Mouse (Mus musculus) lung, embryonic 14.5 days (tissue): ENCODE measurements around the gene Stk24. TPM values are rescaled to one million over a fixed set of nuclear protein-coding genes. Genes with fewer than 3 reads are reported as not detected.
A peak's percentile ranks its signal among the peaks of the same experiment; 100 is the strongest.

Experiments
- ATAC-seq: fragments of 200-750 bp; cut with Nextera tagmentation; 2 replicates; pipeline ENCODE4 v1.8.0; 2017; ENCODE audit warnings: mild to moderate bottlenecking, moderate TSS enrichment, moderate library complexity; ENCODE audit not compliant: insufficient read depth
- DNase-seq: peaks from one replicate; pipeline ENCODE4 v3.0.0-alpha.2; 2015
- H3K27ac ChIP-seq: fragments of 300-500 bp; sonication (generic); 2 replicates; pipeline ENCODE4 v1.5.1; 2014; ENCODE audit warnings: low read depth, mild to moderate bottlenecking, moderate library complexity
- H3K27me3 ChIP-seq: fragments of 300-500 bp; sonication (generic); 2 replicates; pipeline ENCODE4 v1.6.1; 2014; ENCODE audit warnings: low read length, control low read depth; ENCODE audit not compliant: insufficient read depth
- H3K36me3 ChIP-seq: fragments of 300-500 bp; sonication (generic); 2 replicates; pipeline ENCODE4 v1.6.1; 2014; ENCODE audit warnings: control low read depth; ENCODE audit not compliant: insufficient read depth
- H3K4me1 ChIP-seq: fragments of 300-500 bp; sonication (generic); 2 replicates; pipeline ENCODE4 v1.6.1; 2014; ENCODE audit warnings: antibody characterized with exemption, control low read depth; ENCODE audit not compliant: insufficient read depth
- H3K4me2 ChIP-seq: fragments of 300-500 bp; sonication (generic); 2 replicates; pipeline ENCODE4 v1.6.1; 2014; ENCODE audit warnings: mild to moderate bottlenecking
- H3K4me3 ChIP-seq: fragments of 300-500 bp; sonication (generic); 2 replicates; pipeline ENCODE4 v1.5.1; 2014; ENCODE audit warnings: low read depth, low read length
- H3K9ac ChIP-seq: fragments of 300-500 bp; sonication (generic); 2 replicates; pipeline ENCODE4 v1.6.1; 2014
- H3K9me3 ChIP-seq: fragments of 300-500 bp; sonication (generic); 2 replicates; pipeline ENCODE4 v1.6.1; 2016; ENCODE audit warnings: low read depth, low read length, control low read depth
- CTCF ChIP-seq: IDR thresholded peaks from 2 replicates; pipeline ENCODE4 v1.5.1; 2016; ENCODE audit warnings: antibody characterized with exemption, low read depth
- WGBS: fragments of 180-500 bp; shearing (Covaris S2); extraction: QIAGEN DNeasy Blood & Tissue Kit; methylation state at CpG from one replicate; pipeline ENCODE4 v1.1.7; 2014; 5-methylcytosine and 5-hydroxymethylcytosine counted together
- polyA plus RNA-seq: library from polyadenylated mRNA; unstranded; fragments of >200 nt; fragmentation: Nextera tagmentation; extraction: Ambion mirVana; gene quantifications from 2 replicates; pipeline ENCODE4 v1.2.1, GENCODE M21; 2014

Gene Stk24
- polyA plus RNA-seq, 1 experiment from 2014 or later: 50.3 TPM

GRCm38 (mm10) chr14:121369385-121369784 lies 10.4 kb downstream of the Stk24 start:
- ATAC-seq (no peak), DNase-seq (no peak)
- Histone ChIP-seq H3K9me3 (no peaks in the 10 kb centered on the region), H3K27me3 (no peaks in the 10 kb centered on the region), H3K36me3 (peaks cover 11% of the 10 kb centered on the region; the same call in 1 of the 2 replicates), H3K27ac (no peak overlapping the region), H3K4me2 (no peak overlapping the region), H3K4me1 (peaks cover 42% of the 10 kb centered on the region), H3K9ac (no peak overlapping the region), H3K4me3 (no peak overlapping the region)
- 64% methylated on average over 5 of the region's 5 CpGs for WGBS
- no peak for TF ChIP-seq CTCF

- H3K4me3 ChIP-seq: no peak overlapping the region
- DNase-seq: no peak
- no peaks in the 10 kb centered on the region for H3K9me3 ChIP-seq
- no peak for TF ChIP-seq CTCF
- peaks cover 11% of the 10 kb centered on the region; the same call in 1 of the 2 replicates for H3K36me3 ChIP-seq
- H3K4me1 ChIP-seq: peaks cover 38% of the 10 kb centered on the region
- no peaks in the 10 kb centered on the region for H3K27me3 ChIP-seq
- 53% methylated on average over 4 of the region's 4 CpGs for WGBS
- ATAC-seq: no peak
- no peak overlapping the region for H3K9ac ChIP-seq
- peak overlapping the region; percentile 74 for H3K27ac ChIP-seq
- 0 out of 2 replicates have a peak overlapping the region, but pooled peaks have one; percentile 20 for H3K4me2 ChIP-seq
These were observed 11.6 kb downstream of the Stk24 start for GRCm38 (mm10) chr14:121368108-121368705.

- DNase-seq: peak; percentile 29
- Histone ChIP-seq H3K4me2 (peak overlapping the region; percentile 42), H3K4me1 (peaks cover 50% of the 10 kb centered on the region), H3K4me3 (no peak overlapping the region), H3K27ac (peak overlapping the region; percentile 44), H3K27me3 (no peaks in the 10 kb centered on the region), H3K9me3 (no peaks in the 10 kb centered on the region), H3K9ac (0 out of 2 replicates have a peak overlapping the region, but pooled peaks have one; percentile 11), H3K36me3 (peaks cover 13% of the 10 kb centered on the region; the same call in 1 of the 2 replicates)
- WGBS: 41% methylated on average over 17 of the region's 17 CpGs
- ATAC-seq: peak; percentile 42
- no peak for TF ChIP-seq CTCF
These were observed 13.7 kb downstream of the Stk24 start for GRCm38 (mm10) chr14:121365991-121366728.

GRCm38 (mm10) chr14:121365390-121365789 lies 14.4 kb downstream of the Stk24 start:
- Histone ChIP-seq H3K27me3 (no peaks in the 10 kb centered on the region), H3K27ac (peak overlapping the region; percentile 44), H3K4me1 (peaks cover 50% of the 10 kb centered on the region), H3K4me3 (no peak overlapping the region), H3K36me3 (peaks cover 13% of the 10 kb centered on the region; the same call in 1 of the 2 replicates), H3K9ac (peak overlapping the region; percentile 16; the same call in 1 of the 2 replicates), H3K4me2 (peak overlapping the region; percentile 42), H3K9me3 (no peaks in the 10 kb centered on the region)
- 44% methylated on average over 7 of the region's 7 CpGs for WGBS
- ATAC-seq (peak; percentile 19; the same call in 1 of the 2 replicates), DNase-seq (peak; percentile 50)
- no peak for TF ChIP-seq CTCF

- H3K4me1 ChIP-seq: peaks cover 60% of the 10 kb centered on the region
These were observed 15.5 kb downstream of the Stk24 start for GRCm38 (mm10) chr14:121364282-121364681.

GRCm38 (mm10) chr14:121361319-121362114 lies 18.3 kb downstream of the Stk24 start:
- peak overlapping the region; percentile 46; the same call in 1 of the 2 replicates for H3K27ac ChIP-seq
- ATAC-seq: peak; percentile 29; the same call in 1 of the 2 replicates
- no peaks in the 10 kb centered on the region for H3K27me3 ChIP-seq
- TF ChIP-seq CTCF: 0 out of 2 replicates have a peak, but pooled peaks have one; percentile 32
- H3K9me3 ChIP-seq: no peaks in the 10 kb centered on the region
- no peak overlapping the region for H3K9ac ChIP-seq
- H3K4me1 ChIP-seq: peaks cover 59% of the 10 kb centered on the region
- WGBS: 63% methylated on average over 17 of the region's 17 CpGs
- H3K36me3 ChIP-seq: peaks cover 6% of the 10 kb centered on the region; the same call in 1 of the 2 replicates
- no peak overlapping the region for H3K4me3 ChIP-seq
- DNase-seq: peak; percentile 72
- H3K4me2 ChIP-seq: no peak overlapping the region

More at GRCm38 (mm10) chr14:121364282-121364681, 15.5 kb downstream of the Stk24 start:
- H3K9me3 ChIP-seq: no peaks in the 10 kb centered on the region
- no peak overlapping the region for H3K4me3 ChIP-seq
- H3K27ac ChIP-seq: no peak overlapping the region
- no peak for TF ChIP-seq CTCF
- 92% methylated on average over 7 of the region's 7 CpGs for WGBS
- DNase-seq (no peak), ATAC-seq (no peak)
- H3K36me3 ChIP-seq: peaks cover 10% of the 10 kb centered on the region; the same call in 1 of the 2 replicates
- no peak overlapping the region for H3K9ac ChIP-seq
- H3K4me2 ChIP-seq: no peak overlapping the region
- H3K27me3 ChIP-seq: no peaks in the 10 kb centered on the region
